Mouse (Mus musculus) erythroblast, embryonic 14.5 days (primary cell): ENCODE results near the gene Odf2. TPM values are rescaled to one million over a fixed set of nuclear protein-coding genes. Genes with fewer than 3 reads are reported as not detected.

Experiments used
- H3K27me3 ChIP-seq: 2 replicates; pipeline ENCODE4 v1.6.1; 2012; ENCODE audit warnings: inconsistent platforms; ENCODE audit not compliant: control insufficient read depth
- H3K36me3 ChIP-seq: 2 replicates; pipeline ENCODE4 v1.6.1; 2012; ENCODE audit warnings: mild to moderate bottlenecking, inconsistent platforms; ENCODE audit not compliant: control insufficient read depth
- H3K4me1 ChIP-seq: 2 replicates; pipeline ENCODE4 v1.6.1; 2012; ENCODE audit warnings: inconsistent platforms; ENCODE audit not compliant: control insufficient read depth
- H3K4me3 ChIP-seq: replicated peaks from 2 replicates; pipeline ENCODE3; 2012; ENCODE audit warnings: moderate library complexity, mild to moderate bottlenecking, inconsistent platforms
- H3K9me3 ChIP-seq: 2 replicates; pipeline ENCODE4 v1.6.1; 2012; ENCODE audit warnings: low read length, inconsistent platforms, mixed read lengths; ENCODE audit not compliant: control insufficient read depth
- GATA1 ChIP-seq: IDR thresholded peaks from 2 replicates; pipeline ENCODE4 v1.6.1; 2012; ENCODE audit warnings: low read length, inconsistent platforms, mixed read lengths
- TAL1 ChIP-seq: IDR thresholded peaks from 3 replicates; pipeline ENCODE4 v1.6.1; 2012; ENCODE audit warnings: low read length, inconsistent platforms, mixed read lengths
- polyA plus RNA-seq: library from polyadenylated mRNA; stranded (reverse); fragments of >175 nt; gene quantifications from 2 replicates; pipeline ENCODE4 v1.2.3, GENCODE M21; 2012

Odf2 gene
- polyA plus RNA-seq, 1 experiment, result 6.0 TPM

DNA sequence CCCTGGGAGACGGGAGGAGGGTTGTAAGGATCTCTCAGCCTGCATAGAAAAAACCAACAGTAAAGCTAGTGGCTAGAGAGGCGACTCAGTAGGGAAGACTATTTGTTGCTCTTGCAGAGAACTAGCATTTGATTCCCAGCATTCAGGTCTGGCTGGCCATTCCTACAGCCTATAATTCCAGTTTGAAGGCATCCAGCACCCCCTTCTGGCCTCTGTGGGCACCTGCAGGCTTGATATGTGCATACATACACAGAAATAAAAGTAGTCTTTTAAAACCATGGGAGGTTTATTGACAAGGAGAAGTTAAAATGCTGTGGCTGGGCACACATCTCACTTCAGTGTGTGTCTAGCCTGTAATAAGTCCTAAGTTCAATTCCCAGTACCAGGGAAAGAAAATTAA, 21.0 kb downstream of the Odf2 start:
- Histone ChIP-seq H3K9me3 (no peaks in the 10 kb centered on the region), H3K27me3 (no peaks in the 10 kb centered on the region), H3K4me3 (no peak overlapping the region), H3K36me3 (peaks cover 94% of the 10 kb centered on the region), H3K4me1 (0 out of 2 replicates have a peak, but pooled peaks cover 1% of the 10 kb centered on the region)
- TF ChIP-seq GATA1, result no peak
- TF ChIP-seq TAL1, result no peak

DNA sequence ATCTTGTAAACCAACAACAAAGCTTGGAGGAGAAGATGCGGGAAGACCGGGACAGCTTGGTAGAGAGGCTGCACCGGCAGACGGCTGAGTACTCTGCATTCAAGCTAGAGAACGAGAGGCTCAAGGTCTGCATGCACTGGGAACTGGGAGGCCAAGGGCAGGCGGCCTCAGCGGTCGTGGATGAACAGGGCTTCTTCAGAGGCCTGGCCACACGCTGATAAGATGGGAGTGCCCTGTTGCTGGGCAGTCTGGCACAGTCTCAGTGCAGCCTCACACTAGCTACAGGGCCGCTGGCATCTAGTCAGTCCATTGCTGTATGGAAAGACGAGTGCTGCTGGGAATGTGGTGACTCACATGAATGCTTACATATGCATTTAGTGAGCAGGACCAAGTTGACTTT, 28.6 kb downstream of the Odf2 start:
- Histone ChIP-seq H3K9me3 (no peaks in the 10 kb centered on the region), H3K4me3 (peak overlapping the region; percentile 24), H3K4me1 (peaks cover 34% of the 10 kb centered on the region), H3K36me3 (peaks cover 97% of the 10 kb centered on the region), H3K27me3 (no peaks in the 10 kb centered on the region)
- no peak for TF ChIP-seq GATA1
- peak; percentile 49; the same call in 2 of the 3 replicates for TF ChIP-seq TAL1

DNA sequence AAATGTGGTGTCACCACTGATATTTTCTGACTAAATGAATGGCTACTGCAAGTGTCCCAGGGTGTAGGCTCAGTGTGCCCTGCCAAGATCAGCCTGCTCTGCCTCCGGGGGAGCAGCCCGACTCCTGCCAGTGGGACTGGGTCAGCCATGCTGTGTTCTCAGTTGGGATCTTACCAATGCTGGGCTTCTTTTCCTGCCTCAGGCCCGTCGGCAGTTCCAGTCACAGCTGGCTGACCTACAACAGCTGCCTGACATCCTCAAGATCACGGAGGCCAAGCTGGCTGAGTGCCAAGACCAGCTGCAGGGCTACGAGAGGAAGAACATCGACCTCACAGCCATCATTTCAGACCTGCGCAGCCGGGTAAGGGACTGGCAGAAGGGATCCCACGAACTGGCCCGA, 33.0 kb downstream of the Odf2 start:
- Histone ChIP-seq H3K9me3 (no peaks in the 10 kb centered on the region), H3K36me3 (peaks cover 97% of the 10 kb centered on the region), H3K4me3 (no peak overlapping the region), H3K4me1 (peaks cover 18% of the 10 kb centered on the region), H3K27me3 (no peaks in the 10 kb centered on the region)
- TF ChIP-seq TAL1, result no peak
- TF ChIP-seq GATA1, result no peak

DNA sequence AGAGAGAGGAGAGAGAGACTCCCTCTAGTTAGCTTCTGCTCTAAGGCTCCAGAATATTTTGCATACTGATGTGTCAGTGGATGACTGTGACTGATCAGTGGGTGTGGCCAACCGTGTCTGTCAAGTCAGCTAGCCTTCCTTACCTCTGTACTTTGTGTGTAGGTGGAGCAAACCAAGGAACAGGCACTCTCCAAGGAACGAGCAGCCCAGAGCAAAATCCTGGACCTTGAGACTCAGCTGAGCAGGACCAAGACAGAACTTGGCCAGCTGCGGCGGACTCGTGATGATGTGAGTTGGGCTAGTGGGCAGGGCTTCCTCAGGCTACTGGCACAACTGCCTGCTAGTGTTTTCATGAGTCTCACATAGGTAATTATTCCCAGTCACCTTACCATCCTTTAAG, 37.5 kb downstream of the Odf2 start:
- Histone ChIP-seq H3K27me3 (no peaks in the 10 kb centered on the region), H3K9me3 (no peaks in the 10 kb centered on the region), H3K4me1 (peaks cover 3% of the 10 kb centered on the region; the same call in 1 of the 2 replicates), H3K36me3 (peaks cover 99% of the 10 kb centered on the region), H3K4me3 (no peak overlapping the region)
- TF ChIP-seq TAL1 (no peak), GATA1 (no peak)

DNA sequence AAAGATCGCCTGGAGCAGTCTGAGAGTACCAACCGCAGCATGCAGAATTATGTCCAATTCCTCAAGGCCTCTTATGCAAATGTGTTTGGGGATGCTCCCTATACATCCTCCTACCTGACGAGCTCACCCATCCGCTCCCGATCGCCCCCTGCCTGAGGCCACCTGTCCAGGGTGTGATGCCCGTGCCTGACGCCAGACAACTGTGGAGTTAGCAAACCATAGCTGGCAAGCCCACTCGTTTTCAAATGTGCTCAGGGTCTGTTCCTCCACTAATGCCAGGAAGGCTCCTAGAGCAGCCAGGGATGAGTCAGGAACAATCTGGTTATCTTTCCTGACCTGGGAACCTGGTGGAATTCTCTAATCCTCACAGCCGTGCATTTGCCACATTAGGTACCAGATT, 41.5 kb downstream of the Odf2 start:
- Histone ChIP-seq H3K9me3 (no peaks in the 10 kb centered on the region), H3K4me1 (peaks cover 11% of the 10 kb centered on the region), H3K36me3 (peaks cover 63% of the 10 kb centered on the region), H3K4me3 (no peak overlapping the region), H3K27me3 (no peaks in the 10 kb centered on the region)
- no peak for TF ChIP-seq GATA1
- no peak for TF ChIP-seq TAL1

DNA sequence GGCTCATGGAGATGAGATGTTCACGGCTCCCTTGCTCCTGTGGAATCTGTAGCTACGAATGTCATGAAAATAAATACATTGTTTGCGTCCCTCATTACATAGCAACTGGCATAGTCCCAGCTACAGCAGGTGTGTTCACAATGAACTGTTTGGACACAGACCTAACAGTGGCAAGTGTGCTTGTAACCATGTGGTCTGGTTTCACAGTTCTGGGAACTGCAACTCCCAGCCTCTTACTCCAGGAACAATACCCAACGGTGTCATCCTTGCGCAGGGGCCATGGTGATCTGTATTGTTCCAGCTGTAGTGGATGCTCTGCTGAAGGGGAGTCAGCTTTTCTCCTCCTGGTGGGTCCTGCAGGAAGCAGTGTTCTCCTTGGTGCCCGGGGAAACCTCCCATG, 42.2 kb downstream of the Odf2 start:
- peaks cover 58% of the 10 kb centered on the region for H3K36me3 ChIP-seq
- no peak overlapping the region for H3K4me3 ChIP-seq
- H3K9me3 ChIP-seq, result no peaks in the 10 kb centered on the region
- peaks cover 18% of the 10 kb centered on the region for H3K4me1 ChIP-seq
- no peak for TF ChIP-seq TAL1
- H3K27me3 ChIP-seq, result no peaks in the 10 kb centered on the region

DNA sequence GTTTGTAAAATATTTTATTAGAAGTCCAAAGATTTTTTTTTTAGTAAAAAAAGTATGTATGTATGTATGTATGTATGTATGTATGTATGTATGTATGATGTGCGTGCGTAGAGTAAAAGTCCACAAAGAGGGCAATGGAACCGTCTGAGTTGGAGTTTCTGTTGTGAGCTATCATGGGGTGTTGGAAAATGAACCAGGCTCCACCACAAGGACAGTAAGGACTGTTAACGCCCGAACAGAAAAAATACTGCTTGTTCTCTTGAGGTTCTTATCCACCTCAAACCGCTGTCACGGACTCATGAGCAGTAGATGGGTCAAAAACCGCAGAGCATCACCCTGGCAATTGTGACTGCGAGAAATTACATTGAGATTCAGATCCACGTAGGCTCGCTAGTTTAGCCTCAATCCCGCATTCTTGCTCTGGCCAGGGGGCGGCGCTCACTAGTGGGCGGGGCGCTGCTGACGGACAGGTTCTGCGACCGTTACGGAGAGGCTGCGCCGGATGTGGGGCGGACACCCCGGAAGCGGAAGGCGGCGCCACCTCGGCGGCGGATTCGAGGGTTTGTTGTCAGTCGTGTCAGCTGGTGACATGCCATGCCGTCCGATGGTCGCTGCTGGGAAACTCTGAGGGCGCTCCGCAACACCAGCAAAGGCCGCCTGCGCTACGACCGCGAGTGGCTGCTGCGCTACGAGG, 46.0 kb downstream of the Odf2 start, which contains the start of gene Gle1:
Gle1 (plus strand) TSS at position 521 of the 694 bp plus-strand sequence.
- Histone ChIP-seq H3K4me1 (peaks cover 24% of the 10 kb centered on the region), H3K4me3 (peak within 1 kb of the TSS; percentile 88), H3K27me3 (no peaks in the 10 kb centered on the region), H3K9me3 (no peaks in the 10 kb centered on the region), H3K36me3 (peaks cover 53% of the 10 kb centered on the region)
- no peak for TF ChIP-seq GATA1
- no peak for TF ChIP-seq TAL1

DNA sequence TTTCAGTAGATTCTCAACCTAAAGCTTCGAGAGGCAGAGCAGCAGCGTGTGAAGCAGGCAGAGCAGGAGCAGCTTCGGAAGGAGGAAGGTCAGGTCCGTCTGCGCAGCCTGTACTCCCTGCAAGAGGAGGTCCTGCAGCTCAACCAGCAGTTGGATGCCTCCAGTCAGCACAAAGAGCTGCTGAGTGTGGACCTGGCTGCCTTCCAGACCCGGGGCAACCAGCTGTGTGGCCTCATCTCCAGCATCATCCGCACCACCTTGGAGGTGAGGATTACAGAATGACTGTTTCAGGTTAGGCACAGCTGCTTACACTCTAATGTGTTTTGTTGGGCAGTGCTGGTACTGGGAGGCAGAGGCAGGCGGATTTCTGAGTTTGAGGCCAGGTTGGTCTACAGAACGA, 51.1 kb downstream of the Odf2 start:
- H3K4me3 ChIP-seq, result no peak overlapping the region
- peaks cover 14% of the 10 kb centered on the region for H3K4me1 ChIP-seq
- no peaks in the 10 kb centered on the region for H3K27me3 ChIP-seq
- no peaks in the 10 kb centered on the region for H3K9me3 ChIP-seq
- TF ChIP-seq TAL1 (no peak), GATA1 (no peak)
- peaks cover 81% of the 10 kb centered on the region for H3K36me3 ChIP-seq

DNA sequence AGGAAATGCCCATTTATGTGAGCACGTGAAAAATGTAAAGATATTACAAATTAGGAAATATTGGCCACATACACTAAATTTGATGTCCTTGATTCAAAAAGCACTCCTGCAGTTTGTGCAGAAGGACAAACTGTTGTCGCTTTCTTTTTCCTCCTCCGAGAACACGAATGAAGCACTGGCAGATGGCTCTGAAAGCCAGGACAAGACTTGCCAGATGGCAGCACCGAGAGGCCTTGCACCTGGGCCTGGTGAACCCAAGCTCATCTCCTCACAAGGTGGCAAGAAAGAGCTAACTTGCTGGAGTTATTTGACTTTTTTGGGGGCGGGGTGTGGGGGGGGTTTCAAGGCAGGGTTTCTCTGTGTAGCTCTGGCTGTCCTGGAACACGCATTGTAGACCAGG, 51.8 kb downstream of the Odf2 start:
- H3K36me3 ChIP-seq, result peaks cover 88% of the 10 kb centered on the region

DNA sequence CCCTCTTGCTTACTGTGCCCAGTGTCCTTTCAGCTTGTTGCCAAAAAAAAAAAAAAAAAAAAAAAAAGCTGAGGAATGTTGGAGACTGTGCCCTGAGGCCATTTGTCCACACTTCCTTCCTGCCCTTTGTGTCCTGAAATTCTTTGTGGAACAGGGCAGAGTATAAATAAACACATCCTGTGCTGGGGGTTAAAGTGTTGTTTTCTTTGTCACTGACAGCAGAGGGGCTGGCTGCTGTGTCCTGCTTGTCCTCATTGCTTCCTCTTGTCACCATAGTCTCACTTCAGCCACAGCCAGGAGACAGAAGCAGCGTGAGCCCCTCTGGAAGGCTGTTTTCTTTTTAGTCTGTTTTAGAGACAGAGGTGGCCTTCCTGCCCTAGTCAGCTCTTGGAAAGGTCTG, 55.7 kb downstream of the Odf2 start:
- no peaks in the 10 kb centered on the region for H3K27me3 ChIP-seq
- no peak overlapping the region for H3K4me3 ChIP-seq
- TF ChIP-seq GATA1 (no peak), TAL1 (no peak)
- peaks cover 91% of the 10 kb centered on the region for H3K36me3 ChIP-seq
- no peaks in the 10 kb centered on the region for H3K4me1 ChIP-seq
- no peaks in the 10 kb centered on the region for H3K9me3 ChIP-seq

More for the DNA sequence above, 51.8 kb downstream of the Odf2 start:
- TF ChIP-seq GATA1, result no peak
- TF ChIP-seq TAL1, result no peak
- Histone ChIP-seq H3K27me3 (no peaks in the 10 kb centered on the region), H3K9me3 (no peaks in the 10 kb centered on the region), H3K4me3 (no peak overlapping the region), H3K4me1 (peaks cover 10% of the 10 kb centered on the region)
